Mouse (Mus musculus): Measurements from ENCODE around the gene Ccnl2.
A peak's percentile ranks its signal among the peaks of the same experiment; 100 is the strongest.
"Not testable (repeated sequence)": the region's sequence is repeated elsewhere in the genome, so short reads cannot be mapped to it uniquely, and the experiment has no call there.

Ccnl2 gene

GRCm38 (mm10) chr4:155811929-155812664 is at the start of gene Ccnl2:
Ccnl2 (plus strand) TSS chr4:155812489.
- peak; percentile 96 for DNase-seq

DNA sequence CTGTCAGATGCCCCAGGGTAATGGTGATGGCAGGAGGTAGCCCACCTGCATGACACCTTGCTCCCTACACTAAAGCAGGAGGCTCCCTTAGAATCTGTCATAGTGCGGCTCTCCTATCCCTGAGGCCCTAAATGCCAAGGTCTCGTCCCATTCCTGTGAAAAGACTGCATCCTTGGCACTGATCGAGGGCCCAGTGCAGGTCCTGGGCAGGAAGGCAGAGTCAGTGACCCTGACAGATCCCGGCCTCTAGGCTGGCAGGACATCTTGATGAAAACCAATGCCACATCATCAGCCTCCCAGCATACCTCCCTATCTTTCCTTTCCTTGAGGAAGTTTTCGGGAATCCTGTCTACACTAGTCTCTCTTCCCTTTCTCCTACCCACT is 42.8 kb upstream of the Ccnl2 start:
- DNase-seq: no peak

DNA sequence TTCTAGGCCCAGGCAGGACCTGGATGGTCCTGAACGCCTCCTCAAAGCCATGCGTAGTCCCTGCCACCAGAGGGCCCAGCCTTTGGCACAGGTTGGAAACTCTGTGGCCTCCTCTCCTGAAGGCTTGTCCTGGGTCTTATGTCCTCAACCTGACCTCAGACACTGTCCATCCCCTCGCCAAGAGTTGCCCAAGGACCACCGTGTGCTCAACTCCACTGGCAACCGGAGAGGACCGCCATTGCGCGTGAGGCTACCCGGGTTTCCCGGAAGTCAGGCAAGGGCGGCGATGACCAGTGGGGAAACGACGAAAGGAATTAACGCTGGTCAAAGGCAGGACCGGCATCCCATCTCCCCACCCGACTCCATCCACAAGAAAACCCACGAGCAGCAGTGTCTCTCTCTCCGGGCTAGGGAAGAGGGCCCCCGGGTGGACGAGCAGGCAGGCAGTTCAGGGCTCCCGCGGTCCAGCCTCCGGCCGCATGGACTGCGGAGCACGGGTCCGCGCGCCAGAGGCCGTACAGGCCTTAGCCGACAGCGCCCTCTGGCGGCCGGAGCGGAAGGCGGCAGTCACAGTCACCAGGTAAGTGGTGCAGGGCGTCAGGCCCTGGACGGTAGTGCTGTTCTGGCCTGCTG is 42.3 kb upstream of the Ccnl2 start:
- peak; percentile 93 for DNase-seq

GRCm38 (mm10) chr4:155770626-155771025 is 41.7 kb upstream of the Ccnl2 start:
- DNase-seq: no peak

- DNase-seq: no peak
These were observed 40.6 kb upstream of the Ccnl2 start for GRCm38 (mm10) chr4:155771706-155772105.

DNA sequence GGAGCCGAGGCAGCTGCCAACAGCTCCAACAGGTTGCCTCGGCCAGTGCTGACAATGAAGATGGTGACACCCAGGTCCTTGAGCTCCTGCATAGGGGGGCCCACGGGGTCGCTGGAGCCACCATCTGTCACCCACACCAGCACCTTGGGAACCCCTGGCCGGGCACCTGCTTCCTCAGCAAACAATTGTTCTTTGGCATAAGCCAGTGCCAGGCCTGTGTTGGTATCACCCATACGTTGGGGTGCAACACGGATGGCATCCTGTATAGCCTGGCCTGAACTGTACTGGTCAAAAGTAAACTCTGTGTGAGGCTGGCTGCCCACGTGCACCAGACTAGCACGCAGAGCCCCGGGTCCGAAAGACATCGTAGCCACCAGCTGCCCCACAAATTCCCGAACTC is 39.5 kb upstream of the Ccnl2 start:
- no peak for DNase-seq

- no peak for DNase-seq
These were observed 38.8 kb upstream of the Ccnl2 start for GRCm38 (mm10) chr4:155773335-155774078.

DNA sequence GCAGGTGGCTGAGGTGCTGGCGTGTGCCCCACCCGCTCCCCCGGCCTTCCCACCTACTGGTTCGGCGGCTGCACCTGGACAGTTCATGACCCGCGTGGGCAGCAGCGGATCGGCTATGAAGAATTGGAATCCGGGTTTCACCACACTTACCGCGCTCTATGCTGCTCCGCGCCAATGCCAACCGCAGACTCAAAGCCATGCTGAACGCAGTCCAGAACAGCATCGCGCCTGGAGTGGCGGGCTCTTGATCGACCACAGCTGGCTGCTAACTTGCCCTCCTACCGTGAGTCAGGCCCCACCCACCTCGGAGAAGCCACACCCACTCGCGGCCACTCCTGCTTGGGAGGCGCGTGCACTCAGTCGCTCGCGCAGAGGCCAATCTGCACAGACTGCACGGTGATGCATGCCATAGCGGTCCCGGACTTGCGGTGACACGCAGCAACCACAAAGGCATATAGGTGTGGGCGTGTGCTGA is 38.0 kb upstream of the Ccnl2 start, which contains the start of gene Vwa1:
Gene Vwa1 (minus strand): TSS at position 419 of the 475 bp plus-strand sequence.
- DNase-seq: peak; percentile 96

DNA sequence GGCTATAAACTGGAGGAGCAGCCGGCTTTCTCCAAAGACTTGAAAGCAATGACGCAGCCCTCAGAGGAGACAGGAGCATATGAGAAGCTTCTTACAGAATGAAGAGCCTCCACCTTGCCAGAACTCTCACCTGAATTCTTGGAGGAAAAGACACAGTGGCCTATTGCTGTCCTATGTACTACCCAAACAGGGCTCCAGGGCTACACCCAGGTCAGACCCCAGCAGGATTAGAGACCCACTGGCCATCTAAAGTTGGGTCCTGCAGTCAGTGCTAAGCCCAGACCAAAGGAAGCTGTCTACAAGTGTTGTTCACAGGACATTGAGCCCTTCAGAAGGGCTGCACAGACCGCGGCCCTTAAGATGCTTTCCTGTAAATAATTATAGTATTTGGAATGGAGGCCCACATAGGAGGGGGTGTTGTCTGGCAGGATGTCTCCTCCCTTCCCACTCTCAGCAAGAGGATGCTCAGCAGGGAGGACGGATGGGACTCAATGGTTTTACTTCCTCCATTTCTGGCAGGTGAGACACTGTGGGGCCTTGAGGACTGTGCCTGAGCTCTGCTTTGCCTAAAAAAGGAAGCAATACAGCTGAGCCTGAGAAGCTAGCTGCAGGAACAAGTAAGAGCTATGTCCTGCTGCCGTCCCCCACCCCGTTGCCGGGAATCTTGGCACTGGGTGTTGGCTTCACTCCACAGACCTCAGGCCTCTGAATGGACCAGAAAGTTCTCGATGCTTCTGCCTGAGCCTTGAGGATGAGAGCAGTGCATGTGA is 37.1 kb upstream of the Ccnl2 start:
- peak; percentile 81 for DNase-seq

DNA sequence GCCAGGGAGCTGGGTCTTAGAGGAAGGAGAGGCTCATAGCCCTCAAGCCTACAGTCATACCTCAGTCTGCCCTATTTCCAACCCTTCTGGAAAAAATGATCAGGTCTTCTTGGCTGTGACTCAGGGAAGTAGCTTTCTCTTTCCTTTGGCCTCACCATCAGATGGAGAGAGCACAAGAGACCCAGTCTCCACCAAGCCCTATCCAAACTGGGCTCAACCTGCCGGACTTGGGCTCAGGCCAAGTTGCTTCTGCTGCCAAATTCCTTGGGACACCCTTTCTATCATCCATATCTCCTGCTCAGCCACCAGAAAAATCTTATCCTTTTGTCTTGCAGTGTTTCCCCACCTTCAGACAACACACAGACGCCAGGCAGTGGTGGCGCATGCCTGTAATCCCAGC is 36.4 kb upstream of the Ccnl2 start:
- peak; percentile 44 for DNase-seq

DNA sequence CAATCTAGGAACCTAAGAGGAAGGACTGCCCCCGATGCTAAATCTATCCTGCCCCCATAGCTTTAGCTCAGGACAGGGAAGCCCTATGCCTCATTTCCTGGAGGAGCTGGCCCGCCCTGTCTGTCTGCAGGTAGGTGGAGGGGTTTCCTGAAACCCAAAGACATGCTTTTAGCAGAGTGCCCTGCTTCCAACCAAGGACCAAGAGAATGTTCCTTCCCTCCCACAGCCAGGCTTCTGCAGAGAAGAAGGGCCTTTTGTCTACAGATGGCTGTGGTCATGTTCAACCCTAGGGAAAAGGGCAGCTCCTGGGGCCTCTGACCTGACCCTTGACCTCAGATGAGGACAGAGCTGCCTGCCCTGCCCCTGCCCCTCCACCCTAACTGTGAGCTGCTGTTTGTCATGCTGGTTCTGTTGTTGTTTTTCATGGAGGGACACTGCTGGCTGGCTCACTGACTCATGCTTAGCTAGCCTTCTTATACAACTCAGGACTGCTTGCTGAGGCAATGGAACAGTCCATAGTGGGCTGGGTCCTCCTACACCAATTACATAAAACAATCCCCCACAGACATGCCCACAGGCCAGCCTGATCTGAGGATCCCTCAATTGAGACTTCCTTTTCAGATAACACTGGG is 35.5 kb upstream of the Ccnl2 start:
- DNase-seq: no peak

DNA sequence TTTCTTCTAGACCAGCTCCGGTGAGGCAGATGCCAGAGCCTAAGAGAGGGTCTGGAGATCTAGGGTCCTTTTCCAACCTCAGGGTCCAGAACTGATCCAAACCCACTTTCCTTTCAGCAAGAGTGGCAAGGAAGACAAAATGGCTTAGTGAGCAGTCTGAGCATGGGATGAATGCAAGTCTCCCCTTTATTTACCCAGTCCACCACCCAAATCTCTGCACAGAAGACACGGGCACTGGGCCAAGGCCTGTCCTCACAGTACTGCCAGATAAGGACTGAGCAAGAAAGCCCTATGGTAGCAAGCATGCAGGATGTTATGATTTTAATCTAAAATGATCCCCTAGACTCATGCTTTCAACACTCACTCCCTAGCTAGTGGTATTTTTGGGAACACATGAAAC is 34.5 kb upstream of the Ccnl2 start:
- peak; percentile 39 for DNase-seq

- no peak for DNase-seq
These were observed 32.8 kb upstream of the Ccnl2 start for GRCm38 (mm10) chr4:155779498-155779897.

DNA sequence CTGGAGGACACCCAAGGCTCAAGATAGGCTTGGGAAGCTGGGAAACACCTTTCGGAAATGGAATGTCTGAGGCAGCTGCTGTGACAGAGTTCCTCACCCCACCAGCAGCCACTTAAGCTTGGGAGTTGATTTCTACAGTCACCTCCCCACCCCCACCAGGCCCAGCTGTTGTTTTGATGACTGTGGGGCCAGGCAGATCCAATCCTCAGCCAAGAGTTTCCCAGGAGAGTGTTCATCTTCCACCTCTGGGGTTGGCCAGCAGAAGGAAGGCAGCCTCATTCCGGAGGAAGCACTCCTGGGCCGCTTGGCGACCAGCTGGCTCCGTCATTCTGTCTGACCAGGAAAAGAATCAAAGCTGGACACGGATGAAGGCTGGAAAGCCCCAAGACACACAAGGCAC is 31.4 kb upstream of the Ccnl2 start:
- DNase-seq: peak; percentile 73

- no peak for DNase-seq
These were observed 28.7 kb upstream of the Ccnl2 start for GRCm38 (mm10) chr4:155783486-155784080.

DNA sequence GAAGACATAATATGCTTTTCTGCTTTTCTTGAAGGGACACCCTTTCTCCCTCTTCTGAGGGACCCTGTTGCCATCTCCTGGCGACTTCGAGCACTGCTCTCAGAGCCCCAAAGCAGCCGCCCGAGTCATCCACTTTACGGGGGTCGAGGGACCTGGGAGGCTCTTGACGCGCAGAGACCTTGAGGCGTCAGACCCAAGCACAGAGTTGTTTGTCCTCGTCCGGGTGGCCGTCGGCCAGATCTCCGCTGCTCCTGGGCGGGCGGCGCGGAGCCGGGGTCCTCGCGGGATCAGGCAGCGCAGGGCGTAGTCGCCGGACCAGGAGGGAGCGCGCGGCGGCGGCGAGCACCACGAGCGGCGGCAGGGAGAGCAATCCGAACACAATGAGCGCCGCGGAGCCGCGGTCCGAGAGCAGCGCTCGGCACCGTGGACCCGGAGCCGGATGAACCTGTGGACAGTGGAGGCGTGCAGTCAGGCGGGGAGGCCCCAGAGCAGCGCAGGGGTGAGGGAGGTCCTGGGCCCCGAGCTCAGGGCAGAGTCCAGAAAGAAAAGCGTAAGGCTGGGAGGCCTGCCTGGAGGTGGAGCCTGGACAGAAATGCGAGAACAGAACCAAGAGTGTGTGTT is 28.1 kb upstream of the Ccnl2 start:
- peak; percentile 92 for DNase-seq

DNA sequence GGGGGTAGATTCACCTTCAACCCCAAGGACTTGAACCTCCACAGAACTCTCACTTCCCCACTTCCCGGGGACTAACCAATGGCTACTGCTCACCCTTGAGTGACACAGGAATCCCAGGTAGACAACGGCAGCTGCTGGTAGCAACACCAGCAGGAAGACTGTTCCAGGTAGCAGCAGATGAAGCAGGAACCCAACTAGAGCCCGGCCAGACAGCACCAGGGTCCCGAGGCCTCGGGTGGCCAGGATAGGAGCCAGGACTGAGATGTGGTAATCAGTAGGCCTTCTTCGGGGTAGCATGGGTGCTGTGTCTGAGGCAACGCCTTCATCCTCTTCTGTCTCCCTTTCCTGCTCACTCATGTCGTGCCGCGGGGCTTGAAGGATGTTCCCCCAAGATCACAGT is 27.0 kb upstream of the Ccnl2 start:
- DNase-seq: no peak

DNA sequence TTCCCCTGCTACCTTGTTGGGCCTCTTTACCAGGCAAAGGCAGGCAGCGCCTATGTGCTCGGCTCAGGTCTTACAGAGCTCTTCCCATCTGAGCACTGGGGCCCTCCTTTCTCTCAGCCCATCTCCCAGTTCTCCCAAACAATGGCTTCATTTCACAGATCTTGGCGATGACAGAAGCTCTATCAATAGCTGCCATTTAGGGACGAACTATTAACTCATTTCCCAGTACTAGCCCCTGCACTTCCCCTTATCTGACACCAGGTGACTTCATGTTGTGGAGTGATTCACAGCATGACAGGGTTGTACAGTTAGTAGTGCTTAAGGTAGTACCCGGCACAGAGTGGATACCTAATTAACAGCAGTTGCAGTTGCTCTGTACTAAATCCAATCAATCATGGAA is 26.5 kb upstream of the Ccnl2 start, which contains the start of gene Tmem88b:
Gene Tmem88b (minus strand): TSS at position 56 of the 400 bp plus-strand sequence.
- DNase-seq: no peak

DNA sequence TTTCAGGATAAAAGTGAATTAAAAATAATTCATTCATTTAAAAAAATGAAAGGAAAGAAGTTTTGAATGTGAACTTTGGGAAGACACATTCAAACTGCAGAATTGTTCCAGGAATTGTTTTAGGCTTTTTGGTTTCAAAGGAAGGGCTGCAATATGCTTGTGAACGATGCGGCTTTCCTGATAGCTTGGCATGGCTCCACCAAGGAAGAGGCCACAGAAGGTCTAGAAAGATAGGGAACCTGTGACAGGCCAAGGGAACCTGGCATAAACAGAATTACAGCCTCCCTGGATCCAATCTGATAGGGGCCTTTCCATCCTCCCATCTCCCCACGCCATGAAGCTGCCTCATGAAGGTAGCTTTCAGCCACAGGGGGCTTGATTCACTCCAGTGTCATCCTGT is 24.0 kb upstream of the Ccnl2 start:
- no peak for DNase-seq

DNA sequence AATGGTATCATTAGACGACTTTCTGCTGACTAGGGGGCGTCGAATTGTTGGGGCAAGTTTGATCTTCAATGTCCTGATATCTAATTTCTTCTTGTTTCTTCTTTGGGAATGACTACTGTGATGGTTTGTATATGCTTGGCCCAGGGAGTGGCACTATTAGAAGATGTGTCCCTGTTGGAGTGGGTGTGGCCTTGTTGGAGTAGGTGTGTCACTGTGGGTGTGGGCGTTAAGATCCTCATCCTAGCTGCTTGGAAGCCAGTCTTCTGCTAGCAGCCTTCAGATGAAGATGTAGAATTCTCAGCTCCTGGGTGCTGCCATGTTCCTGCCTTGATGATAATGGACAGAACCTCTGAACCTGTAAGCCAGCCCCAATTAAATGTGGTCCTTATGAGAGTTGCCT is 23.5 kb upstream of the Ccnl2 start:
- not testable (repeated sequence) for DNase-seq

- no peak for DNase-seq
These were observed 22.2 kb upstream of the Ccnl2 start, which contains the start of gene Ankrd65 for GRCm38 (mm10) chr4:155790021-155790489. Ankrd65 (plus strand) TSS chr4:155790439.
